Mouse (Mus musculus) forebrain, embryonic 15.5 days (tissue): ENCODE data around the gene Sccpdh. TPM values are rescaled to one million over a fixed set of nuclear protein-coding genes. Genes with fewer than 3 reads are reported as not detected.
"Not testable (repeated sequence)": the region's sequence is repeated elsewhere in the genome, so short reads cannot be mapped to it uniquely, and the experiment has no call there.

Experiments
- ATAC-seq: fragments of 200-750 bp; cut with Nextera tagmentation; replicated peaks from 2 replicates; pipeline ENCODE4 v1.8.0; 2017; ENCODE audit warnings: mild to moderate bottlenecking, moderate TSS enrichment, moderate library complexity
- H3K27ac ChIP-seq: fragments of 300-500 bp; sonication (generic); replicated peaks from 2 replicates; pipeline ENCODE4 v1.5.1; 2015; ENCODE audit warnings: mild to moderate bottlenecking, inconsistent platforms
- H3K27me3 ChIP-seq: fragments of 300-500 bp; sonication (generic); 2 replicates; pipeline ENCODE4 v1.6.1; 2015; ENCODE audit warnings: inconsistent platforms
- H3K36me3 ChIP-seq: fragments of 300-500 bp; sonication (generic); 2 replicates; pipeline ENCODE4 v1.6.1; 2015; ENCODE audit warnings: mild to moderate bottlenecking, inconsistent platforms
- H3K4me1 ChIP-seq: fragments of 300-500 bp; sonication (generic); 2 replicates; pipeline ENCODE4 v1.6.1; 2015; ENCODE audit warnings: inconsistent platforms
- H3K4me2 ChIP-seq: fragments of 300-500 bp; sonication (generic); replicated peaks from 2 replicates; pipeline ENCODE4 v1.6.1; 2015; ENCODE audit warnings: mild to moderate bottlenecking, inconsistent platforms
- H3K4me3 ChIP-seq: fragments of 300-500 bp; sonication (generic); 2 replicates; pipeline ENCODE4 v1.5.1; 2015; ENCODE audit warnings: mild to moderate bottlenecking, inconsistent platforms
- H3K9ac ChIP-seq: fragments of 300-500 bp; sonication (generic); replicated peaks from 2 replicates; pipeline ENCODE4 v1.6.1; 2015; ENCODE audit warnings: mild to moderate bottlenecking, inconsistent platforms
- H3K9me3 ChIP-seq: fragments of 300-500 bp; sonication (generic); 2 replicates; pipeline ENCODE4 v1.6.1; 2016; ENCODE audit warnings: inconsistent platforms
- WGBS: fragments of 180-500 bp; shearing (Covaris S2); methylation state at CpG from one replicate; pipeline ENCODE4 v1.1.7; 2015; ENCODE audit warnings: mixed read lengths; 5-methylcytosine and 5-hydroxymethylcytosine counted together
- polyA plus RNA-seq: library from polyadenylated mRNA; unstranded; fragments of >200 nt; fragmentation: Nextera tagmentation; extraction: Ambion mirVana; gene quantifications from 2 replicates; pipeline ENCODE4 v1.2.1, GENCODE M21; 2015

Gene Sccpdh
- polyA plus RNA-seq, 1 experiment from 2014 or later, result 116 TPM

GRCm38 (mm10) chr1:179677031-179677430, 9.0 kb downstream of the Sccpdh start:
- WGBS, result 95% methylated on average over 2 of the region's 2 CpGs
- H3K9ac ChIP-seq, result no peak overlapping the region
- H3K4me2 ChIP-seq, result no peak overlapping the region
- no peaks in the 10 kb centered on the region for H3K27me3 ChIP-seq
- no peaks in the 10 kb centered on the region for H3K9me3 ChIP-seq
- no peak overlapping the region for H3K27ac ChIP-seq
- no peak for ATAC-seq
- no peaks in the 10 kb centered on the region for H3K4me1 ChIP-seq
- no peak overlapping the region for H3K4me3 ChIP-seq
- peaks cover 47% of the 10 kb centered on the region for H3K36me3 ChIP-seq

DNA sequence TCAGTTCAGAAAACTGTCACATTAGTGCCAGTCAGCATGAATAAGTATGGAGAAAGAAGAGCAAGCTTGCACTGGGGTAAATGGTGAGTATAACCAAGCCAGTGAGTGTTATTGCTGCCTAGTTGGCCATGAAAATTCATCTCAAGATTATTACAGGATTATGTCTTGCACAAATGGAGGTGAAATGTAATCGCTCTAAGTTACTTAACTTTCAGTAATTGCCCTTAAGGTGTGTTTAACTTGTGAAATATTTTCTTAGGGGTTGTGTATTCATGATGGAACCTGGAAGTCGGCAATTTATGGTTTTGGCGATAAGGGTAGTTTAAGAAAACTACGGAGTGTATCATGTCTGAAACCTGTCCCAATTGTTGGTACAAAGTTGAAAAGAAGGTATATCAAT, 11.3 kb downstream of the Sccpdh start:
- H3K27me3 ChIP-seq, result no peaks in the 10 kb centered on the region
- peaks cover 55% of the 10 kb centered on the region for H3K36me3 ChIP-seq
- no peak overlapping the region for H3K4me3 ChIP-seq
- H3K4me1 ChIP-seq, result no peaks in the 10 kb centered on the region
- H3K27ac ChIP-seq, result no peak overlapping the region
- H3K4me2 ChIP-seq, result no peak overlapping the region
- ATAC-seq, result no peak
- H3K9me3 ChIP-seq, result no peaks in the 10 kb centered on the region
- no peak overlapping the region for H3K9ac ChIP-seq
- 96% methylated on average over 4 of the region's 4 CpGs for WGBS

- peaks cover 70% of the 10 kb centered on the region for H3K36me3 ChIP-seq
- not testable (repeated sequence) for H3K4me2 ChIP-seq, H3K9me3 ChIP-seq, H3K27me3 ChIP-seq, ATAC-seq, H3K9ac ChIP-seq, H3K27ac ChIP-seq, H3K4me1 ChIP-seq, H3K4me3 ChIP-seq
- 87% methylated on average over 10 of the region's 10 CpGs for WGBS
Observed at GRCm38 (mm10) chr1:179682753-179683152, 14.7 kb downstream of the Sccpdh start.

DNA sequence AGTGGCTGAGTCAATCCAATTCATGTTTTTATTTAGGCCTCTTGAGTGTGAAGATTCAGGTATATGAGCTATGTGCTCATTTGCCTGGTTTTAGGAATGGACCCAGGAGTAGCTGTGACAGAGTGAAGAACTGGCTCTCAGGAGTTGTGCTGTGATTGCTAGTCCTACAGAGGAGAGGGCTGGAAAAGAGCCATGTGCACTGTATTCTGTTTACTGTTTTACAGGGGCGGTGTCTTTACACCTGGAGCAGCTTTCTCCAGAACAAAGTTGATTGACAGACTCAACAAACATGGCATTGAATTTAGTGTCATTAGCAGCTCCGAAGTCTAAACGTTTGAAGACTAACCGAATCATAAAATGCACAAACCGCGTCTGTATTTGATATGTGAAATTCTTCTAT, 18.3 kb downstream of the Sccpdh start:
- WGBS, result 94% methylated on average over 6 of the region's 6 CpGs
- no peak overlapping the region for H3K4me3 ChIP-seq
- no peaks in the 10 kb centered on the region for H3K9me3 ChIP-seq
- H3K9ac ChIP-seq, result no peak overlapping the region
- peaks cover 46% of the 10 kb centered on the region for H3K36me3 ChIP-seq
- H3K4me2 ChIP-seq, result no peak overlapping the region
- no peak overlapping the region for H3K27ac ChIP-seq
- H3K4me1 ChIP-seq, result no peaks in the 10 kb centered on the region
- ATAC-seq, result no peak
- H3K27me3 ChIP-seq, result no peaks in the 10 kb centered on the region

DNA sequence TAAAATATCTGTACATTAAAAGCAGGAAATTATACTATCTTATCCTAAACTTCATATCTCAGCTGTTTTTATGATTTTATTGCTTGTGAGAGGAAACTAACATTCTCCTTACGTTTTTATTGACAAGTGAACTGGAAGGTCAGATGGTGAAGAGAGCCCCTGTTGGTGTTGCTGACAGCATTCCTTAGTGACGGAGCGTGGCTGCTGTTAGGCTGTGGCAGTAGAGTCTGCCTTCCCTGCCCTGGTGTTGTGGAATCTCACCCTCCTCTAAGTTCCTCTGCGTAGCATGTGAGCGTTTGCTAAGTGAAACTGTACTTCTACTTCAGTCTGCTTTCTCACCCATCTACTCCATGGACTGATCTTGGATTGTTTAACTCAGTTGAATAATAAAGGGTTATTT, 18.8 kb downstream of the Sccpdh start:
- Histone ChIP-seq H3K4me1 (no peaks in the 10 kb centered on the region), H3K9me3 (no peaks in the 10 kb centered on the region), H3K4me2 (no peak overlapping the region), H3K27ac (no peak overlapping the region), H3K4me3 (no peak overlapping the region), H3K27me3 (no peaks in the 10 kb centered on the region), H3K36me3 (peaks cover 42% of the 10 kb centered on the region), H3K9ac (no peak overlapping the region)
- 91% methylated on average over 5 of the region's 5 CpGs for WGBS
- no peak for ATAC-seq

GRCm38 (mm10) chr1:179687305-179687704, 19.3 kb downstream of the Sccpdh start:
- 91% methylated on average over 1 of the region's 1 CpGs for WGBS
- peaks cover 39% of the 10 kb centered on the region for H3K36me3 ChIP-seq
- ATAC-seq, result no peak

DNA sequence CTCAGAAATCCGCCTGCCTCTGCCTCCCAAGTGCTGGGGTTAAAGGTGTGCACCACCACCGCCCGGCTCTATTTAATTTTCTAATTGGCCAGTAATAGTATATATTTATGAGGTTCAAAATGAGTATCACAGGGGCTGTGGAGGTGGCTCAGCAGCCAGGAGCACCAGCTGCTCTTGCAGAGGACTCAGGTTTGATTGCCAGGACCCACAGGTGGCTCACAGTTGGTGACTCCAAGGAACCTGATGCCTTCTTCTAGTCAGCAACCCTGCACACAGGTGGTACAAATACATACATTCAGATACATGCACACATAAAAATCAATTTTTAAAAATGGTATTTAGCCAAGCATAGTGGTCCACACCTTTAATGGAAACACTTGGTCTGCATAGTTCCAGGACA, 20.0 kb downstream of the Sccpdh start:
- Histone ChIP-seq H3K9me3 (no peaks in the 10 kb centered on the region), H3K27ac (no peak overlapping the region), H3K4me1 (no peaks in the 10 kb centered on the region), H3K4me3 (no peak overlapping the region), H3K4me2 (no peak overlapping the region), H3K27me3 (no peaks in the 10 kb centered on the region), H3K9ac (no peak overlapping the region), H3K36me3 (peaks cover 34% of the 10 kb centered on the region)
- no peak for ATAC-seq
- 92% methylated on average over 3 of the region's 3 CpGs for WGBS

More at GRCm38 (mm10) chr1:179687305-179687704, 19.3 kb downstream of the Sccpdh start:
- no peak overlapping the region for H3K9ac ChIP-seq
- no peak overlapping the region for H3K27ac ChIP-seq
- H3K4me3 ChIP-seq, result no peak overlapping the region
- no peaks in the 10 kb centered on the region for H3K9me3 ChIP-seq
- H3K4me2 ChIP-seq, result no peak overlapping the region
- H3K27me3 ChIP-seq, result no peaks in the 10 kb centered on the region
- H3K4me1 ChIP-seq, result no peaks in the 10 kb centered on the region

DNA sequence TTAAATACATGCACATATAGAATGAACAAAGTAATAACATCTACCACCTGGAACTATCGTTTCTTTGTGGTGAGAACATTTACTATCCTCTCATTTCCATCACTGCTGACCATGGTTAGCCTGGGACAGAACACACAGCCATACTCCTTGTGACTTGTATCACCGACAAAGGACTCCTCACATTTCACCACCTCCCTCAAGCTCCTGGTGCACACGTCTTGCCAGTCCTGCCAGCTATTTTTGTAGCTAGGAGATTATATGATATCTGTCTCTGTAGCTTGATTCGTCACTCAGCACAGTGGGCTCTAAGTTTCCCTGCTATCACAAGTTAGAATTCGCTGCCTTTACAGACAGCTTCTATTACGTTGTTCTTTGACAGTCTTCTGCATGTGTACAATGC, 20.4 kb downstream of the Sccpdh start:
- Histone ChIP-seq H3K9me3 (no peaks in the 10 kb centered on the region), H3K4me1 (no peaks in the 10 kb centered on the region), H3K27ac (no peak overlapping the region), H3K4me2 (no peak overlapping the region), H3K36me3 (peaks cover 32% of the 10 kb centered on the region), H3K27me3 (no peaks in the 10 kb centered on the region), H3K9ac (no peak overlapping the region), H3K4me3 (no peak overlapping the region)
- 92% methylated on average over 6 of the region's 6 CpGs for whole genome bisulfite sequencing
- ATAC-seq, result no peak

GRCm38 (mm10) chr1:179688914-179689313, 20.9 kb downstream of the Sccpdh start:
- Histone ChIP-seq H3K36me3 (peaks cover 27% of the 10 kb centered on the region), H3K4me2 (no peak overlapping the region), H3K27me3 (no peaks in the 10 kb centered on the region), H3K27ac (no peak overlapping the region), H3K9ac (no peak overlapping the region), H3K9me3 (no peaks in the 10 kb centered on the region), H3K4me3 (no peak overlapping the region), H3K4me1 (no peaks in the 10 kb centered on the region)
- WGBS, result 69% methylated on average over 5 of the region's 5 CpGs
- ATAC-seq, result no peak

DNA sequence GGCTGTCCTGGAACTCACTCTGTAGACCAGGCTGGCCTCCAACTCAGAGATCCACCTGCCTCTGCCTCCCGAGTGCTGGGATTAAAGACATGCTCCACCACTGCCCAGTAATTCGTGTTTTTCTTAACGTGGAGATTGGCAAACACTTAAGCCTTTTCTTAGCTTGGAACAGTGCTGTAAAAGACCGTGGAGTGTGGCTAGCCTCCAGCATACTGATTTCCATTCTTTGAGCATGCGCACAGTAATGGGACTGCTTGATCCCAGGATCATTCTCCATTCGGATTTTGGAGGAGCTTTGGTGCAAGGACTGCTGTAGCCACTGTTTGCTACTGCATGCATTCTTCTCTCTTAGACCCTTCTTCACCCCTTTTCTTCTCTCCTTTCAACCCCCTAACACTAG, 21.5 kb downstream of the Sccpdh start:
- Histone ChIP-seq H3K27me3 (no peaks in the 10 kb centered on the region), H3K9ac (no peak overlapping the region), H3K27ac (no peak overlapping the region), H3K4me1 (no peaks in the 10 kb centered on the region), H3K4me2 (no peak overlapping the region), H3K36me3 (peaks cover 24% of the 10 kb centered on the region), H3K9me3 (no peaks in the 10 kb centered on the region), H3K4me3 (no peak overlapping the region)
- WGBS, result 39% methylated on average over 6 of the region's 6 CpGs
- ATAC-seq, result no peak

GRCm38 (mm10) chr1:179704150-179704549, 36.1 kb downstream of the Sccpdh start:
- Histone ChIP-seq H3K4me2 (no peak overlapping the region), H3K9ac (no peak overlapping the region), H3K4me1 (no peaks in the 10 kb centered on the region), H3K9me3 (no peaks in the 10 kb centered on the region), H3K36me3 (no peaks in the 10 kb centered on the region), H3K4me3 (no peak overlapping the region), H3K27me3 (no peaks in the 10 kb centered on the region), H3K27ac (no peak overlapping the region)
- no peak for ATAC-seq
- 90% methylated on average over 3 of the region's 3 CpGs for WGBS

DNA sequence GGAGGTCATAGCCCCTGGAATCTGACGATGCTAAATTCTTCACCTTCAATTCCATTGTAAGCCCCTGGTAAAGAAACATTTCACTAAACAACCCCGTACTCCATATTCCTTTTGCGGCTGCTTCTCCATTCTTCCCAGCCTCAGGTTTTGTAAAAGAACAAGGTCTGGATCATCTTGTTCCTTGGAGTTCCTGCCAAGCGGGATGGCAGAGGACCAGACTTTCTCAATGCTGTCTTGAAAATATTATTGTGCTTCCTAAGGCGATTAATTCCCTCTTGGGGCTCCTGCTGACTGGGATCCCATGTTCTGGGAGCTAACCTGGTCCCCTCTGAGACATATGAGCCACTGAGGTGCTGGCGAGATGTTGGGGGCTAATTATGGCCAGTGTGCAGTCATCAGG, 37.1 kb downstream of the Sccpdh start:
- no peaks in the 10 kb centered on the region for H3K4me1 ChIP-seq
- H3K9me3 ChIP-seq, result no peaks in the 10 kb centered on the region
- whole genome bisulfite sequencing, result 77% methylated on average over 6 of the region's 6 CpGs
- ATAC-seq, result no peak
- no peak overlapping the region for H3K4me3 ChIP-seq
- no peaks in the 10 kb centered on the region for H3K27me3 ChIP-seq
- no peak overlapping the region for H3K27ac ChIP-seq
- no peak overlapping the region for H3K4me2 ChIP-seq
- H3K36me3 ChIP-seq, result no peaks in the 10 kb centered on the region
- H3K9ac ChIP-seq, result no peak overlapping the region

DNA sequence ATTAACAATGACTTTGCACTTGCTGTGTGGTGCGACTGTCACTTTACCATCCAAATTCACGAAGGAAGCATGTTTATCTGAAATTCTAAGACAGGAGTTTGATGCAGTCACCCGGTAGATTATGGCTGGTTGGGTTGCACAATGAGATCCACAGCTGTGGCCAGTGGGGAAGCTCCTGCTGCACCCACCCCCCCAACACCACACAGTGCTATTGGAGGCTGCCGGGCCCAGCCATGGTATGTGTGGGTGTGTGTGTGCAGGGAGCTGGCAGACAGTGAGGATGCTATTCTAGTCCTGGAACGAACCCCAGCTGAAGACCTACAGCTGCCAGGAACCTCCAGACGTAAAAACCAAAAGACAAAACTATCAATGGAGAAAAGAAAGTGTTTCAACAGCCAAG, 41.4 kb downstream of the Sccpdh start:
- no peak overlapping the region for H3K27ac ChIP-seq
- no peaks in the 10 kb centered on the region for H3K36me3 ChIP-seq
- H3K4me3 ChIP-seq, result no peak overlapping the region
- H3K27me3 ChIP-seq, result no peaks in the 10 kb centered on the region
- no peak; the same call in 1 of the 2 replicates for ATAC-seq
- H3K4me2 ChIP-seq, result no peak overlapping the region
- H3K9ac ChIP-seq, result no peak overlapping the region
- WGBS, result 75% methylated on average over 6 of the region's 6 CpGs
- H3K4me1 ChIP-seq, result no peaks in the 10 kb centered on the region
- H3K9me3 ChIP-seq, result no peaks in the 10 kb centered on the region
